Comparison of ENCODE assay signal across 8 mouse cellular contexts in the genomic region with DNA sequence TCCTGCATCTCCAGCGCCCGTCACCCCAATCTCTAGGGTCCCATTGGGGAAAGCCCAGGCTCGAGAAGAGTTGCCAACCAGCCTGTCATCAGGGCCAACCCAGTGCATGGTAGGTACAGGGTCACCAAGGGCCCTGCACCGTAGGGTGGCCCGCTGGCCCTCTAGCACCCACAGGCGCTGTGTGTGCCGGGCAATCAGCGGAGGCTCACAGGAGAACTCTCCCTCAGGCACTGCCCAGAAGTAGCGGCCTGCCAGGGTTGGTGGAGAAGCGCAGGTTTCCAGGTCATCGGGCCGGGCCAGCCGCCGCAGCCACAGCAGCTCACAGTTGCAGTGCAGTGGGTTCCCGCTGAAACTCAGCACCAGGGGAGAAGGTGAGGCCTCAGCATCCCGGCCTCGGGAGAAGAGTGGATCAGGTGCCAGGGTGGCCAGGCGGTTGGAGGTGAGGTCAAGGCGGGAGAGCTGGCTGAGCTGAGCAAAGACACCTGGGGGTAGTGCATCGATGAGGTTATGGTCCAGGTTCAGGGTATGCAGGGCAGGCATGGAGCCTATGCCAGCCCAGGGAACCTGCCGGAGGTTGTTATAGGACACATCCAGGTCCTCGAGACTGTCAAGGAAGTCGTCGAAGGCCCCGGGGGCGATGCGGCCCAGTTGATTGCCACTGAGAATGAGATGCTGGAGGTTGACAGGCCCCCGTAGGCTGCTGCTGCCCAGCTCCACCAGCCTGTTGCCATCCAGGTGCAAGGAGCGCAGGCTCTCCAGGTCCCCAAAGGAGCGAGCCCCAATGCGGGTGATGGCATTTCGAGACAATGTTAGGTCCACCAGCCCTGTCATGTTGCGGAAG. TPM values are rescaled to one million over a fixed set of nuclear protein-coding genes. Genes with fewer than 3 reads are reported as not detected.
A peak's percentile ranks its signal among the peaks of the same experiment; 100 is the strongest.
DNase-seq lines count a peak whose midpoint lies in the region; ATAC-seq and TF ChIP-seq lines count a peak whose summit lies in the region.

No protein-coding gene starts in this region.

- WGBS in lung, adult 2 months = 89% methylated on average over 33 of the region's 33 CpGs
- 91% methylated on average over 33 of the region's 33 CpGs for WGBS in hindbrain, embryonic 15.5 days
- 91% methylated on average over 33 of the region's 33 CpGs for WGBS in neural tube, embryonic 14.5 days

- peaks cover 20% of the 10 kb centered on the region for H3K36me3 ChIP-seq in hindbrain, embryonic 15.5 days
- H3K36me3 ChIP-seq in neural tube, embryonic 14.5 days (ENCODE audit: control insufficient read depth, insufficient read depth, low read length) = peaks cover 28% of the 10 kb centered on the region

- TF ChIP-seq CTCF in lung, adult 2 months (IDR thresholded peaks at IDR 0.05; ENCODE audit: insufficient read depth, low read length) = no peak

- no peak overlapping the region for H3K27ac ChIP-seq in hindbrain, embryonic 15.5 days (replicated peaks)
- H3K27ac ChIP-seq in neural tube, embryonic 14.5 days (ENCODE audit: low read depth, low read length) = no peak overlapping the region

- DNase-seq in cerebellum, adult 8-10 months = peak; percentile 46
- DNase-seq in cerebellum, postnatal 4 days (ENCODE audit: low spot score in 2 of 2) = no peak
- peak; percentile 8 for DNase-seq in lung, adult 2 months
- DNase-seq in lung, postnatal 10 days = no peak
- no peak for DNase-seq in adipocyte (ENCODE audit: low spot score)
- DNase-seq in ovary, adult 18-20 months (ENCODE audit: low spot score) = no peak

- H3K4me2 ChIP-seq in hindbrain, embryonic 15.5 days = peak overlapping the region; percentile 91
- H3K4me2 ChIP-seq in neural tube, embryonic 14.5 days (ENCODE audit: low read depth, low read length) = peak overlapping the region; percentile 74

- no peaks in the 10 kb centered on the region for H3K9me3 ChIP-seq in hindbrain, embryonic 15.5 days
- H3K9me3 ChIP-seq in neural tube, embryonic 14.5 days (ENCODE audit: control insufficient read depth, low read length) = no peaks in the 10 kb centered on the region

- no peaks in the 10 kb centered on the region for H3K4me1 ChIP-seq in lung, adult 2 months (ENCODE audit: control insufficient read depth, insufficient read depth, low read length)
- peaks cover 43% of the 10 kb centered on the region for H3K4me1 ChIP-seq in hindbrain, embryonic 15.5 days (replicated peaks)
- H3K4me1 ChIP-seq in neural tube, embryonic 14.5 days (ENCODE audit: control insufficient read depth, insufficient read depth, low read length) = peaks cover 24% of the 10 kb centered on the region

- no peaks in the 10 kb centered on the region for H3K27me3 ChIP-seq in hindbrain, embryonic 15.5 days
- no peaks in the 10 kb centered on the region for H3K27me3 ChIP-seq in neural tube, embryonic 14.5 days (ENCODE audit: control insufficient read depth, insufficient read depth, low read length)

- H3K9ac ChIP-seq in hindbrain, embryonic 15.5 days = peak overlapping the region; percentile 99; the same call in 1 of the 2 replicates
- 0 out of 2 replicates have a peak overlapping the region, but pooled peaks have one; percentile 25 for H3K9ac ChIP-seq in neural tube, embryonic 14.5 days (replicated peaks; ENCODE audit: low read depth, low read length)

- ATAC-seq in hindbrain, embryonic 15.5 days (ENCODE audit: low FRiP score, low read depth) = no peak
- no peak for ATAC-seq in neural tube, embryonic 14.5 days (ENCODE audit: low read depth)

- TF ChIP-seq POLR2A in lung, adult 2 months (IDR thresholded peaks at IDR 0.05; ENCODE audit: borderline replicate concordance, extremely low read depth, low read depth, low read length) = no peak

- no peak overlapping the region for H3K4me3 ChIP-seq in lung, adult 2 months (replicated peaks; ENCODE audit: extremely low read depth, low read depth, low read length)
- peak overlapping the region; percentile 95 for H3K4me3 ChIP-seq in hindbrain, embryonic 15.5 days
- H3K4me3 ChIP-seq in neural tube, embryonic 14.5 days (ENCODE audit: low read depth, low read length) = peak overlapping the region; percentile 91

RNA-seq across cellular contexts. Expression of a gene that starts 1.8 kb away (rescaled TPM):
- polyA plus RNA-seq in lung, adult 2 months (2012; rRNA removed) = 24.6 and 28.8 TPM in 2 replicates
- polyA plus RNA-seq in hindbrain, embryonic 15.5 days (2015; fragmentation: Nextera tagmentation; extraction: Ambion mirVana) = 13.2 and 14.7 TPM in 2 replicates
- polyA plus RNA-seq in neural tube, embryonic 14.5 days (2014; fragmentation: Nextera tagmentation; extraction: Ambion mirVana) = 14.3 and 16.9 TPM in 2 replicates

RNA-seq across cellular contexts. Expression of a gene that starts 11.8 kb away (rescaled TPM):
- 86.2 and 98.0 TPM in 2 replicates for polyA plus RNA-seq in lung, adult 2 months (2012; rRNA removed)
- 50.6 and 54.2 TPM in 2 replicates for polyA plus RNA-seq in hindbrain, embryonic 15.5 days (2015; fragmentation: Nextera tagmentation; extraction: Ambion mirVana)
- polyA plus RNA-seq in neural tube, embryonic 14.5 days (2014; fragmentation: Nextera tagmentation; extraction: Ambion mirVana) = 45.2 and 47.8 TPM in 2 replicates

Comparison
In these comparisons a context has a peak if more than half of its experiments do, and no peak if none do; other contexts are left out.
1. DNase-seq: peak in cerebellum, adult 8-10 months (single experiment) and lung, adult 2 months (single experiment); none in cerebellum, postnatal 4 days (0 of 2), lung, postnatal 10 days (single experiment), adipocyte (single experiment) and ovary, adult 18-20 months (single experiment).